Mouse (Mus musculus) forebrain, embryonic 16.5 days (tissue): Measurements from ENCODE around the gene Tomm70a. TPM values are rescaled to one million over a fixed set of nuclear protein-coding genes. Genes with fewer than 3 reads are reported as not detected.

Experiments
- ATAC-seq: fragments of 200-750 bp; cut with Nextera tagmentation; 2 replicates; pipeline ENCODE4 v1.8.0; 2017; ENCODE audit warnings: mild to moderate bottlenecking, moderate library complexity
- H3K27ac ChIP-seq: fragments of 300-500 bp; sonication (generic); 2 replicates; pipeline ENCODE4 v1.5.1; 2014; ENCODE audit warnings: low read length, control low read depth
- H3K27me3 ChIP-seq: fragments of 300-500 bp; sonication (generic); replicated peaks from 2 replicates; pipeline ENCODE4 v1.6.1; 2014; ENCODE audit warnings: low read length; ENCODE audit not compliant: control insufficient read depth, insufficient read depth
- H3K36me3 ChIP-seq: fragments of 300-500 bp; sonication (generic); 2 replicates; pipeline ENCODE4 v1.6.1; 2014; ENCODE audit not compliant: control insufficient read depth, insufficient read depth
- H3K4me1 ChIP-seq: fragments of 300-500 bp; sonication (generic); replicated peaks from 2 replicates; pipeline ENCODE4 v1.6.1; 2014; ENCODE audit warnings: low read length; ENCODE audit not compliant: control insufficient read depth, insufficient read depth
- H3K4me2 ChIP-seq: fragments of 300-500 bp; sonication (generic); 2 replicates; pipeline ENCODE4 v1.6.1; 2014; ENCODE audit warnings: mild to moderate bottlenecking, low read length, control low read depth
- H3K4me3 ChIP-seq: fragments of 300-500 bp; sonication (generic); replicated peaks from 2 replicates; pipeline ENCODE4 v1.5.1; 2014; ENCODE audit warnings: mild to moderate bottlenecking, low read length, control low read depth
- H3K9ac ChIP-seq: fragments of 300-500 bp; sonication (generic); replicated peaks from 2 replicates; pipeline ENCODE4 v1.6.1; 2014; ENCODE audit warnings: low read depth, low read length, control low read depth
- H3K9me3 ChIP-seq: fragments of 300-500 bp; sonication (generic); 2 replicates; pipeline ENCODE4 v1.6.1; 2016; ENCODE audit warnings: low read length; ENCODE audit not compliant: control insufficient read depth
- WGBS: fragments of 180-500 bp; shearing (Covaris S2); extraction: QIAGEN DNeasy Blood & Tissue Kit; methylation state at CpG from one replicate; pipeline ENCODE4 v1.1.7; 2014; 5-methylcytosine and 5-hydroxymethylcytosine counted together
- polyA plus RNA-seq: library from polyadenylated mRNA; unstranded; fragments of >200 nt; fragmentation: Nextera tagmentation; extraction: Ambion mirVana; gene quantifications from 2 replicates; pipeline ENCODE4 v1.2.1, GENCODE M21; 2015

Gene Tomm70a
- polyA plus RNA-seq, 1 experiment from 2014 or later = 56.8 TPM

DNA sequence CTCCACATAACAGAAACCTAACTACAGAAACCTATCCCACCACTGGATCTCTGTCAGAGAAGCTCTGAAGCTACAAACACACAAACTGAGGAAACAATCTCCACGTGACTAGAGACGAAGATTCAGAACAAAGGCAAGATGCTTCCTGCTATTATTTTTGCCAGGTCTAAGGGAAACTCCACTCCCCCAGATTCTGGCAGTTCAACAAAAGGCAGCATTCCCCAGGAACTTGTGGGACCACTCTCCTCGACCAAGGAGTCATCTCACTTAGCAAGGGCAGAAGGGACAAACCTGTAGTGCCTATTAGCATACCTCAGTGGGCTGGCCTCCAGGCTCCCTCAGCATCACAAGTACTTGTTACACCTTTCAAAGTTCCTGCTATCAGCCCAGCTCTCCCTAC is 75.8 kb downstream of the Tomm70a start:
- H3K9ac ChIP-seq = no peak overlapping the region
- no peak for ATAC-seq
- H3K27me3 ChIP-seq = no peaks in the 10 kb centered on the region
- no peak overlapping the region for H3K4me3 ChIP-seq
- H3K4me1 ChIP-seq = no peaks in the 10 kb centered on the region
- H3K36me3 ChIP-seq = peaks cover 5% of the 10 kb centered on the region; the same call in 1 of the 2 replicates
- H3K9me3 ChIP-seq = no peaks in the 10 kb centered on the region
- no peak overlapping the region for H3K27ac ChIP-seq
- H3K4me2 ChIP-seq = no peak overlapping the region
- 69% methylated on average over 3 of the region's 3 CpGs for WGBS

Other genes starting within 250 kb of the Tomm70a start
- 3.7 and 4.5 TPM in 2 replicates for gene Tmem45a, start 235.5 kb upstream of the Tomm70a start, polyA plus RNA-seq
- gene Lnp1, start 193.6 kb upstream of the Tomm70a start, polyA plus RNA-seq = 0.79 TPM in 1 of 2 replicates, not detected in the other
- not detected in 2 replicates for gene Tmem45a2, start 50.3 kb upstream of the Tomm70a start, polyA plus RNA-seq
- 37.7 and 41.0 TPM in 2 replicates for gene Nit2, start 45.6 kb downstream of the Tomm70a start, polyA plus RNA-seq
- 37.7 and 41.1 TPM in 2 replicates for gene Tbc1d23, start 109.8 kb downstream of the Tomm70a start, polyA plus RNA-seq
- gene Tmem30c, start 171.2 kb downstream of the Tomm70a start, polyA plus RNA-seq = 0.09 and 0.52 TPM in 2 replicates
- gene Filip1l, start 231.4 kb downstream of the Tomm70a start, polyA plus RNA-seq = 2.2 and 2.8 TPM in 2 replicates